Mouse (Mus musculus): Measurements from ENCODE around the gene 6820408C15Rik.

- TF ChIP-seq CTCF (IDR thresholded peaks at IDR 0.05; ENCODE audit: insufficient read depth, low read length) (no peak), POLR2A (IDR thresholded peaks at IDR 0.05; ENCODE audit: borderline replicate concordance, extremely low read depth, low read depth, low read length) (no peak)
Measured at GRCm38 (mm10) chr2:152481726-152482125, 66.3 kb downstream of the 6820408C15Rik start.

Measured in lung, adult 2 months (tissue).